8 mouse cellular contexts compared by ENCODE assay signal in genomic region chr1:184051824-184052223, GRCm38 (mm10). TPM values are rescaled to one million over a fixed set of nuclear protein-coding genes. Genes with fewer than 3 reads are reported as not detected.
DNase-seq lines count a peak whose midpoint lies in the region; ATAC-seq and TF ChIP-seq lines count a peak whose summit lies in the region.
"Had no signal": no experiment of that assay in that cellular context is flagged by ENCODE, and none has a peak within 500 bp of the region (broad histone marks: within the 10 kb centered on the region; RNA-seq: fewer than 3 reads in every experiment).

No protein-coding gene starts in this region.

- H3K36me3 ChIP-seq in C2C12 (ENCODE audit: control insufficient read depth, insufficient read depth), result peaks cover 19% of the 10 kb centered on the region
- H3K36me3 ChIP-seq in kidney, postnatal 0 days (ENCODE audit: insufficient read depth, low read length), result no peaks in the 10 kb centered on the region
- H3K36me3 ChIP-seq in neural tube, embryonic 15.5 days, result no peaks in the 10 kb centered on the region
- H3K36me3 ChIP-seq: liver, embryonic 13.5 days had no signal

- H3K4me3 ChIP-seq in C2C12 (ENCODE audit: insufficient read depth, poor library complexity, severe bottlenecking), result no peak overlapping the region
- H3K4me3 ChIP-seq in kidney, postnatal 0 days (replicated peaks; ENCODE audit: low read depth, low read length), result no peak overlapping the region
- H3K4me3 ChIP-seq in neural tube, embryonic 15.5 days (replicated peaks), result no peak overlapping the region
- H3K4me3 ChIP-seq: liver, embryonic 13.5 days had no signal

- peaks cover 84% of the 10 kb centered on the region for H3K79me2 ChIP-seq in C2C12 (ENCODE audit: control insufficient read depth, insufficient read depth)

- H3K79me3 ChIP-seq in C2C12 (ENCODE audit: low read depth), result peaks cover 45% of the 10 kb centered on the region

- 10% methylated on average over 6 of the region's 6 CpGs for WGBS in kidney, postnatal 0 days
- WGBS in neural tube, embryonic 15.5 days, result 42% methylated on average over 6 of the region's 6 CpGs

- no peaks in the 10 kb centered on the region for H3K27me3 ChIP-seq in C2C12 (ENCODE audit: control insufficient read depth, insufficient read depth, insufficient read length)
- H3K27me3 ChIP-seq in kidney, postnatal 0 days (ENCODE audit: insufficient read depth, low read length), result no peaks in the 10 kb centered on the region
- no peaks in the 10 kb centered on the region for H3K27me3 ChIP-seq in neural tube, embryonic 15.5 days (replicated peaks)
- H3K27me3 ChIP-seq: liver, embryonic 13.5 days had no signal

- H3K27ac ChIP-seq in kidney, postnatal 0 days, result no peak overlapping the region
- no peak overlapping the region for H3K27ac ChIP-seq in neural tube, embryonic 15.5 days (replicated peaks)
- H3K27ac ChIP-seq: liver, embryonic 13.5 days had no signal

- 0 out of 2 replicates have a peak, but pooled peaks cover 3% of the 10 kb centered on the region for H3K4me1 ChIP-seq in kidney, postnatal 0 days (replicated peaks; ENCODE audit: insufficient read depth, low read length)
- H3K4me1 ChIP-seq in neural tube, embryonic 15.5 days, result 0 out of 2 replicates have a peak, but pooled peaks cover 6% of the 10 kb centered on the region

- H3ac ChIP-seq in C2C12 (ENCODE audit: control insufficient read depth, insufficient read length, low read depth), result no peak overlapping the region

- no peak overlapping the region for H3K4me2 ChIP-seq in kidney, postnatal 0 days (ENCODE audit: low read length)
- no peak overlapping the region for H3K4me2 ChIP-seq in neural tube, embryonic 15.5 days
- H3K4me2 ChIP-seq: liver, embryonic 13.5 days had no signal

- DNase-seq in adrenal gland, adult 18-20 months (ENCODE audit: low spot score in 2 of 2), result peak; percentile 57 to 61
- peak; percentile 55 to 63 for DNase-seq in gastrocnemius, postnatal 36 days
- DNase-seq in kidney, postnatal 0 days (ENCODE audit: low spot score), result peak; percentile 58
- no peak for DNase-seq in retina, embryonic 14.5 days (ENCODE audit: low spot score)
- DNase-seq: liver, embryonic 13.5 days had no signal

- intact Hi-C loops in gastrocnemius, postnatal 36 days (cut with DNase I), result no loop called here

- no peak for TF ChIP-seq CTCF in C2C12 (IDR thresholded peaks at IDR 0.05; ENCODE audit: control insufficient read depth, insufficient read depth, insufficient read length)
- TF ChIP-seq CTCF in kidney, postnatal 0 days (IDR thresholded peaks at IDR 0.05; ENCODE audit: low read depth), result no peak

- ATAC-seq in kidney, postnatal 0 days (replicated peaks; ENCODE audit: low FRiP score, low read depth), result no peak; the same call in 1 of the 2 replicates
- ATAC-seq in neural tube, embryonic 15.5 days (ENCODE audit: low FRiP score), result no peak
- ATAC-seq in erythroblast, adult 5-6 weeks (replicated peaks; ENCODE audit: low FRiP score, poor library complexity, severe bottlenecking), result no peak

- no peak overlapping the region for H3K9ac ChIP-seq in kidney, postnatal 0 days (ENCODE audit: low read depth, low read length)
- H3K9ac ChIP-seq in neural tube, embryonic 15.5 days (replicated peaks), result no peak overlapping the region
- H3K9ac ChIP-seq: liver, embryonic 13.5 days had no signal

- no peaks in the 10 kb centered on the region for H3K9me3 ChIP-seq in kidney, postnatal 0 days (replicated peaks; ENCODE audit: low read length)
- no peaks in the 10 kb centered on the region for H3K9me3 ChIP-seq in neural tube, embryonic 15.5 days (replicated peaks)
- H3K9me3 ChIP-seq: liver, embryonic 13.5 days had no signal

TF ChIP-seq in C2C12, 6 proteins besides CTCF, POLR2A, EP300 and RAD21:
- TF ChIP-seq MYOD1 (IDR thresholded peaks at IDR 0.05; ENCODE audit: control insufficient read depth, insufficient read length, low read depth) (no peak), MAX (IDR thresholded peaks at IDR 0.05) (peak; percentile 65), USF1 (IDR thresholded peaks at IDR 0.05; ENCODE audit: low read depth) (no peak), MYOG (IDR thresholded peaks at IDR 0.05; ENCODE audit: control insufficient read depth, extremely low read depth, insufficient read length) (no peak), CEBPB (IDR thresholded peaks at IDR 0.05; ENCODE audit: low read depth) (no peak), FOSL1 (IDR thresholded peaks at IDR 0.05; ENCODE audit: insufficient read depth, low read length, poor library complexity, severe bottlenecking) (peak; percentile 68)

RNA-seq across cellular contexts. Expression of gene 1700056E22Rik, which starts 17.7 kb away (rescaled TPM):
- 0.90 TPM for polyA plus RNA-seq in C2C12 (2012; fragmentation: generic; extraction: Trizol)
- total RNA-seq in adrenal gland, adult 18-20 months (2021), result 1 to 10 TPM; 1.7 to 3.6 TPM
- total RNA-seq in gastrocnemius, postnatal 36 days (2021), result under 1 TPM; 0.67 to 0.82 TPM
- 2.1 and 2.3 TPM in 2 replicates for polyA plus RNA-seq in kidney, postnatal 0 days (2015; fragmentation: Nextera tagmentation; extraction: Ambion mirVana)
- polyA plus RNA-seq in neural tube, embryonic 15.5 days (2015; fragmentation: Nextera tagmentation; extraction: Ambion mirVana), result 0.91 and 1.6 TPM in 2 replicates
- not detected in 2 replicates for total RNA-seq in erythroblast, adult 5-6 weeks (2015; ENCODE audit: low replicate concordance)
- 0.51 TPM in 1 of 2 replicates, not detected in the other for total RNA-seq in erythroblast, adult 5-6 weeks (2017; ENCODE audit: low replicate concordance)

RNA-seq across cellular contexts. Expression of gene Dusp10, which starts 38.7 kb away (rescaled TPM):
- polyA plus RNA-seq in C2C12 (2012; fragmentation: generic; extraction: Trizol), result 9.1 TPM
- 10 to 100 TPM; 10.7 to 38.7 TPM for total RNA-seq in adrenal gland, adult 18-20 months (2021)
- 10 to 100 TPM; 27.3 to 47.1 TPM for total RNA-seq in gastrocnemius, postnatal 36 days (2021)
- 3.1 and 3.4 TPM in 2 replicates for polyA plus RNA-seq in kidney, postnatal 0 days (2015; fragmentation: Nextera tagmentation; extraction: Ambion mirVana)
- 5.2 and 9.8 TPM in 2 replicates for polyA plus RNA-seq in neural tube, embryonic 15.5 days (2015; fragmentation: Nextera tagmentation; extraction: Ambion mirVana)
- 1.9 and 3.8 TPM in 2 replicates for total RNA-seq in erythroblast, adult 5-6 weeks (2015; ENCODE audit: low replicate concordance)
- 1.0 and 1.4 TPM in 2 replicates for total RNA-seq in erythroblast, adult 5-6 weeks (2017; ENCODE audit: low replicate concordance)
